Mouse (Mus musculus): ENCODE results near the gene Prph2.

DNA sequence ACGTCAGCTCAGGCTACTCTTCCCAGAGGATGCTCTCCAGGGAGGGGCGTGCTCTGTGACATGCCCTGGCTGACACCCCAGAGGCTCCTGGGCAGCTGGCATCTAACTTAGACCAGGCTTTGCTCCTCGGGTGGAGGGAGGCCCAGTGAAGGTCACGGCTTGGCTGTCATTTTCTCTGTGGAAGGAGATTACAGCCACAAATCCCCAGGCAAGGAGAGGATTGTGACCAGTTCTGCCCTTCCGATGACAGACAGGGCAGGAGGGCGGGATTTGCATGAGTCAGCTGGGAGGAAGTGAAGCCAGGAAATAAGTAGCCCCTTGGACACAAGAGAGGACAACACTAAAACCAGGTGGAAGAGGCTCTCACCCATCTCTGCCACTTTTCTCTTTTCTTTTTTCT lies 2.1 kb downstream of the Prph2 start:
- no peak for TF ChIP-seq MYOG (IDR thresholded peaks at IDR 0.05; ENCODE audit: control insufficient read depth, extremely low read depth, insufficient read length)
- no peak for TF ChIP-seq CTCF (IDR thresholded peaks at IDR 0.05; ENCODE audit: control insufficient read depth, insufficient read depth, insufficient read length)
- TF ChIP-seq USF1 (IDR thresholded peaks at IDR 0.05; ENCODE audit: low read depth), result no peak
- TF ChIP-seq MAX (IDR thresholded peaks at IDR 0.05), result no peak
- TF ChIP-seq CEBPB (IDR thresholded peaks at IDR 0.05; ENCODE audit: low read depth), result no peak
- no peak for TF ChIP-seq MYOD1 (IDR thresholded peaks at IDR 0.05; ENCODE audit: control insufficient read depth, insufficient read length, low read depth)
- TF ChIP-seq FOSL1 (IDR thresholded peaks at IDR 0.05; ENCODE audit: insufficient read depth, low read length, poor library complexity, severe bottlenecking), result no peak
